Mouse (Mus musculus) spleen, adult 18-20 months (tissue): ENCODE data around the gene Olfr963.
"Not testable (repeated sequence)": the region's sequence is repeated elsewhere in the genome, so short reads cannot be mapped to it uniquely, and the experiment has no call there.

ENCODE experiments used
- DNase-seq, 2 experiments: peaks; one replicate each; pipeline ENCODE4 v3.0.0; 2022; ENCODE audit warnings: mixed read lengths in 2 of 2

Gene Olfr963

DNA sequence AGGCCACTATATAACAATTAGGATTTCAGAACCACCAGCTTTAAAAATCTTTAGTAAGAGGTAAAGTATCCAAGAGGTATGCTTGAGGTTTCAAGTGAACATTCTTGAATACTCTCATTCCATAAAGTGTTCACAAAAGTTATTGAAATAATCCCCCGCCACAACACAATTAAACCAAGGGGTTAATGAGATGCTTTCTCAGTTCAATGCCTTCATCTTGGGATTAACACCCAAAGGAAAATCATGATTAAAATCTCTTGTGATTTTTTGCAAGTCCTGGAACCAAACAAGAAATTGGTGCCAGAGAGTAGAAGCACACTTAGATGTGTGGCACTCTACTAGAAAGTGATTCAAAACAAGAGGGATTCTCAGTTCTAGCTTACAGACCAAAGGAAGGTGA is at the start of gene Olfr963:
TSS of gene Olfr963 (plus strand) at position 301 of the 400 bp plus-strand sequence.
- no peak for DNase-seq

- no peak for DNase-seq
Measured at GRCm38 (mm10) chr9:39621073-39621472, 45.9 kb upstream of the Olfr963 start, which contains the start of gene Olfr960. Gene Olfr960 (plus strand): TSS chr9:39621373.

- no peak for DNase-seq
Measured at GRCm38 (mm10) chr9:39623783-39624182, 43.2 kb upstream of the Olfr963 start.

GRCm38 (mm10) chr9:39624711-39625110 is 42.3 kb upstream of the Olfr963 start:
- DNase-seq: no peak

- DNase-seq: no peak
Measured at GRCm38 (mm10) chr9:39629069-39629468, 37.9 kb upstream of the Olfr963 start.

DNA sequence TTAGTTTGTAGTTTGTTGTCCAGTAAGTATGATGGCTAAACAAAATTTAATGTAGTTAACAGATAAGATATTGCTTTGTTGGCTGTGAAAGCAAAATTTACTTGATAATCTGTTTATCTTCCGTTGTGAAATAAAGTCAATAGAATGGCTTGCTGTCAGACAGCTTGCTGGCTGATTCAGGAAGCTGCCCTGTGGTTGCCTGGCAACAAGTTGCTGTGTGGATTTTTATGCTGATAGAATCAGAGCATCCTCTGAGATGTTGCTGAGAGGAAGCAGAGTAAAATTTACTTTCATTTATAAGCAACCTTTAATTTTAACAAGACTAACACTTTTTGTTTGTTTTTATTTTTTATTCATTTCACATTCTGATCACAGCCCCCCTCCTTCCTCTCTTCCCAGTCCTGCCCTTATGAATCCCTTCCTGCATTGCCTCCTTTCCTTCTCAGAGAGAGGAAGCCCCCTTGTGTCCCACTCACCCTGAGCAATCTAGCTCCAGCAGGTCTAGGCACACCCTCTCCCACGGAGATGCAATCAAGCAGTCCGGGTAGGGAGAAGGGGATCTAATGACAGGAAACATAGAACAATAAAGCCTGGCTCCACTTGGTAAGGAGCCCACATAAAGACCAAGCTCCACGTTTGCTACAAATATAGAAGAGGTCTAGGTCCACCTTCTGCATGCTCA is 33.0 kb upstream of the Olfr963 start:
- DNase-seq: no peak

- no peak for DNase-seq
Measured at GRCm38 (mm10) chr9:39644785-39645184, 22.2 kb upstream of the Olfr963 start, which contains the start of gene Olfr961. Gene Olfr961 (plus strand): TSS chr9:39645085.

- DNase-seq: no peak
Measured at GRCm38 (mm10) chr9:39647382-39647781, 19.6 kb upstream of the Olfr963 start.

- DNase-seq: no peak
Measured at GRCm38 (mm10) chr9:39654756-39655396, 12.1 kb upstream of the Olfr963 start.

GRCm38 (mm10) chr9:39669723-39670122 is 2.7 kb downstream of the Olfr963 start:
- DNase-seq: no peak

DNA sequence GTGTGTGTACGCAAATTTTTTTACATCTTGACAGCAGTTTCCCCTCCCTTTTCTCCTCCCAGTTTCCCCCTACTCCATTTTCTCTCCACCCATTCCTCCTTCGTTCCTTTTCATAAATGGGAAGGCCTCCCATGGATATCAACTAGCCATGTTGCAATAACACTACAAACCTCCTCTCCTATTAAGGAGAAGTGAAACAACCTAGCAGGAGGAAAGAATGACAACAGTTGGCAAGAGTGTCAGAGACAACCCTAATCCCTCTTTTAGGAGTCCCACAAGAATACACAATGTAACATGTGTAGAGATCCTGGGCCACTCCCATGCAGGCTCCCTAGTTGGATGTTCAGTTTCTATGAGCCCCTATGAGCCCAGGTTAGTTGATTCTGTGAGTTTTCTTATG is 7.8 kb downstream of the Olfr963 start:
- no peak for DNase-seq

DNA sequence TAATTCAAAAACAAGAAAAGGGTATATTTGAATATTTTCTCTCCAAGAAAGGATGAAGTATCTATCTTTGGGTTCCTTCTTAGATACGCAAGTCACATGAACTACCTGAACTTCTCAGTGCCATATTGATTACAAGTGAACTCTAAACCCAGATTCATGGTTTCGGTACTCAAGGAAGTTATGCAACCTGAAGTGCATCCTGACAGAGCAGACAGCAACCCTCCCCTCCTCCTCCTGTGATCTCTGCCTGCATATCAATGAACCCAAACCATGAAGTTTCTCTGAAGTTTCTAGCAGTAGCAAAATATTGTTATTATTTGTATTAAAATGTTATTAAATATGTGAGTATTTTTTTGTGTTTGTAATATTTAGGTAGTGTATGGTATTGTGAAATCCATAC is 11.6 kb downstream of the Olfr963 start:
- DNase-seq: no peak

GRCm38 (mm10) chr9:39679280-39679679 is 12.3 kb downstream of the Olfr963 start:
- no peak for DNase-seq

- not testable (repeated sequence) for DNase-seq
Measured at GRCm38 (mm10) chr9:39701123-39701522, 34.1 kb downstream of the Olfr963 start.

DNA sequence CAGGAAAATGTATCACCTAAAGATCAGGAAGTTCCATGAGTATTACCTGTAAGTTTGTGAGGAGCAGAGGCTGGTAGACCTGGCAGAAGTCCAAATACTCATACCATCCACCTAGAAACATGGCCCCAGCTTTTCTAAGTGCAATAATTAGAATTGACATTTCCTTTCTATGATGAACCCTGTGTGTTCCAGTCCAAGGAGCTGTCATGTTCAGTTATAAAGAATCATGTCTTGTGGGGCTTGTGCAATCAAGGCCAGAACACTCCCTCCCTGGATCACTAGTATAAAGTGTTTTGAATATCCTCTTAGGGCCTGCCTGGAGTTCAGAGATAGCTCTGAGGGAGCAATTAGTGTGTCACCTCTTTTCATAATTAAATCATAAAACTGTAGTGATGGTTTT is 40.0 kb downstream of the Olfr963 start, which contains the start of gene Olfr149:
TSS of gene Olfr149 (minus strand) at position 101 of the 400 bp plus-strand sequence.
- DNase-seq: no peak

DNA sequence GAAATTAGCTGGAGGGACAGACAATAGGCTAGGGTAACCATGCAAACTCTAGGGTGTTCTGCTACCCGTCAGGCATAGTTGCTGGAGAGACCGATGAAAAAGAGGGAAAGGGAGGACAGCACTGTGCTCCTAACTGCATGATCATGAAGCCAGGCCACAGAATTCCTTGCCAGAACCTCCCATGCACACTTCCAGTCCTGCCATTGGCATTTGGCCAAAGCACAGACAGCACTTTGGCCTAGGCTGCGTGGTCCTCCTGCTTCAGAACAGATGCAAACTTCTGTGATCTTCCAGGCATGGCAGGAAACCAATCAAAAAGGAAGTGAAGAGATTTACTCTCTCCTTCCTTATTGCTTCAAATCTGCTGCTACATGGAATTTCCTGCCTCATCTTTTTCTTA is 42.0 kb downstream of the Olfr963 start:
- no peak for DNase-seq

DNA sequence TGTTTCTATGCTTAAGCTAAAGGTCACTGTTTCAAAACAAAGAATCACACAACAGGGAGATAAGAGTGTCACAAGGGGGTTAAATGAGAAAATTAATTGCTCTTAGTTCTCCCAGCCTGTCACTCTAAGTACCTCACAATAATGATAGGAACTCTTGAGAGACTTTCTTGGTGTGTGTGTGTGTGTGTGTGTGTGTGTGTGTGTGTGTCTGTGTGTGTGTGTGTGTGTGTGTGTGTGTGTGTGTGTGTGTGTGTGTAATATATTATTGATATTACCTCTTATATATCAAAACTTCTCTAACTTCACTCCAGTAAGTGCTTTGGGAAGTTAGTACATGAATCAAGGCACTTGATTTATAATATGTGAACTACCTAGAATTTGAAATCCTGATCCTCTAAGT is 44.0 kb downstream of the Olfr963 start, which contains the start of gene Olfr965:
TSS of gene Olfr965 (plus strand) at position 301 of the 400 bp plus-strand sequence.
- DNase-seq: no peak
